Mouse (Mus musculus) limb, embryonic 14.5 days (tissue): ENCODE measurements around the gene Rgs6. TPM values are rescaled to one million over a fixed set of nuclear protein-coding genes. Genes with fewer than 3 reads are reported as not detected.

Experiments used
- ATAC-seq: fragments of 200-750 bp; cut with Nextera tagmentation; 2 replicates; pipeline ENCODE4 v1.8.0; 2017; ENCODE audit warnings: low read depth, moderate number of reproducible peaks, moderate TSS enrichment; ENCODE audit not compliant: low FRiP score
- DNase-seq: peaks from one replicate; pipeline ENCODE4 v3.0.0-alpha.2; 2015; ENCODE audit warnings: low spot score
- H3K27ac ChIP-seq: fragments of 300-500 bp; sonication (generic); replicated peaks from 2 replicates; pipeline ENCODE4 v1.5.1; 2014; ENCODE audit warnings: low read depth, mild to moderate bottlenecking, low read length, moderate library complexity, mixed read lengths
- H3K27me3 ChIP-seq: fragments of 300-500 bp; sonication (generic); 2 replicates; pipeline ENCODE4 v1.6.1; 2014; ENCODE audit warnings: low read length, mixed read lengths; ENCODE audit not compliant: control insufficient read depth, insufficient read depth
- H3K36me3 ChIP-seq: fragments of 300-500 bp; sonication (generic); 2 replicates; pipeline ENCODE4 v1.6.1; 2014; ENCODE audit warnings: mild to moderate bottlenecking, low read length, moderate library complexity, mixed read lengths; ENCODE audit not compliant: control insufficient read depth, insufficient read depth
- H3K4me1 ChIP-seq: fragments of 300-500 bp; sonication (generic); 2 replicates; pipeline ENCODE4 v1.6.1; 2014; ENCODE audit warnings: antibody characterized with exemption, low read length, mixed read lengths; ENCODE audit not compliant: control insufficient read depth, insufficient read depth
- H3K4me2 ChIP-seq: fragments of 300-500 bp; sonication (generic); replicated peaks from 2 replicates; pipeline ENCODE4 v1.6.1; 2014; ENCODE audit warnings: low read depth, mild to moderate bottlenecking, low read length, moderate library complexity; ENCODE audit not compliant: severe bottlenecking
- H3K4me3 ChIP-seq: fragments of 300-500 bp; sonication (generic); replicated peaks from 2 replicates; pipeline ENCODE4 v1.5.1; 2014; ENCODE audit warnings: low read length
- H3K9ac ChIP-seq: fragments of 300-500 bp; sonication (generic); 2 replicates; pipeline ENCODE4 v1.6.1; 2014; ENCODE audit warnings: mild to moderate bottlenecking, low read depth, low read length, moderate library complexity; ENCODE audit not compliant: severe bottlenecking
- H3K9me3 ChIP-seq: fragments of 300-500 bp; sonication (generic); 2 replicates; pipeline ENCODE4 v1.6.1; 2016; ENCODE audit warnings: low read length; ENCODE audit not compliant: control insufficient read depth
- POLR2A ChIP-seq: fragments of 200-500 bp; IDR thresholded peaks from 2 replicates; pipeline ENCODE4 v1.8.0; 2012; ENCODE audit warnings: inconsistent platforms, mild to moderate bottlenecking, moderate library complexity, borderline replicate concordance; ENCODE audit not compliant: insufficient read depth, insufficient read length; ENCODE audit errors: extremely low read depth
- WGBS: fragments of 180-500 bp; shearing (Covaris S2); extraction: QIAGEN DNeasy Blood & Tissue Kit; methylation state at CpG from one replicate; pipeline ENCODE4 v1.1.7; 2014; 5-methylcytosine and 5-hydroxymethylcytosine counted together
- polyA plus RNA-seq, 2 experiments: library from polyadenylated mRNA; depleted of rRNA in 1 of 2; stranded (reverse) in 1 of 2; unstranded in 1 of 2; fragments of >200 nt; fragmentation: Nextera tagmentation in 1 of 2; extraction: Ambion mirVana in 1 of 2; gene quantifications; 2 replicates each; pipeline versions ENCODE4 v1.2.1 to v1.2.3; 2012 to 2014

The Rgs6 gene
- polyA plus RNA-seq, 2 experiments = 1.2 to 1.5 TPM

- no peak for DNase-seq
- H3K9me3 ChIP-seq = no peaks in the 10 kb centered on the region
- ATAC-seq = no peak
- no peaks in the 10 kb centered on the region for H3K27me3 ChIP-seq
- no peak overlapping the region for H3K9ac ChIP-seq
- no peaks in the 10 kb centered on the region for H3K36me3 ChIP-seq
- H3K4me1 ChIP-seq = no peaks in the 10 kb centered on the region
- H3K4me3 ChIP-seq = no peak overlapping the region
- no peak overlapping the region for H3K4me2 ChIP-seq
- WGBS = 72% methylated on average over 3 of the region's 3 CpGs
- TF ChIP-seq POLR2A = no peak
- H3K27ac ChIP-seq = no peak overlapping the region
These were observed 155.9 kb downstream of the Rgs6 start for GRCm38 (mm10) chr12:82744026-82744425.

- DNase-seq (no peak), ATAC-seq (no peak)
- Histone ChIP-seq H3K4me2 (no peak overlapping the region), H3K27me3 (no peaks in the 10 kb centered on the region), H3K4me3 (no peak overlapping the region), H3K4me1 (no peaks in the 10 kb centered on the region), H3K9me3 (no peaks in the 10 kb centered on the region), H3K27ac (no peak overlapping the region), H3K36me3 (no peaks in the 10 kb centered on the region), H3K9ac (no peak overlapping the region)
- TF ChIP-seq POLR2A = no peak
- WGBS = 65% methylated on average over 3 of the region's 3 CpGs
These were observed 156.7 kb downstream of the Rgs6 start for GRCm38 (mm10) chr12:82744826-82745225.

- ATAC-seq (no peak), DNase-seq (no peak)
- Histone ChIP-seq H3K4me3 (no peak overlapping the region), H3K4me2 (no peak overlapping the region), H3K36me3 (no peaks in the 10 kb centered on the region), H3K27ac (no peak overlapping the region), H3K9ac (no peak overlapping the region), H3K27me3 (no peaks in the 10 kb centered on the region), H3K4me1 (no peaks in the 10 kb centered on the region), H3K9me3 (no peaks in the 10 kb centered on the region)
- 78% methylated on average over 4 of the region's 4 CpGs for WGBS
- TF ChIP-seq POLR2A = no peak
These were observed 159.0 kb downstream of the Rgs6 start for GRCm38 (mm10) chr12:82747099-82747498.

GRCm38 (mm10) chr12:82751846-82752245 is 163.8 kb downstream of the Rgs6 start:
- no peak for TF ChIP-seq POLR2A
- Histone ChIP-seq H3K36me3 (no peaks in the 10 kb centered on the region), H3K4me2 (no peak overlapping the region), H3K4me1 (no peaks in the 10 kb centered on the region), H3K27me3 (no peaks in the 10 kb centered on the region), H3K27ac (no peak overlapping the region), H3K4me3 (no peak overlapping the region), H3K9ac (no peak overlapping the region), H3K9me3 (no peaks in the 10 kb centered on the region)
- 75% methylated on average over 2 of the region's 2 CpGs for WGBS
- ATAC-seq (no peak), DNase-seq (no peak)

- no peak for ATAC-seq
- Histone ChIP-seq H3K9ac (no peak overlapping the region), H3K4me2 (no peak overlapping the region), H3K9me3 (no peaks in the 10 kb centered on the region), H3K27ac (no peak overlapping the region), H3K36me3 (no peaks in the 10 kb centered on the region), H3K27me3 (no peaks in the 10 kb centered on the region), H3K4me3 (no peak overlapping the region), H3K4me1 (no peaks in the 10 kb centered on the region)
- DNase-seq = no peak
- TF ChIP-seq POLR2A = no peak
- 27% methylated on average over 3 of the region's 3 CpGs for WGBS
These were observed 166.4 kb downstream of the Rgs6 start for GRCm38 (mm10) chr12:82754501-82754900.

GRCm38 (mm10) chr12:82756756-82757155 is 168.7 kb downstream of the Rgs6 start:
- no peak for TF ChIP-seq POLR2A
- no peaks in the 10 kb centered on the region for H3K4me1 ChIP-seq
- H3K9ac ChIP-seq = no peak overlapping the region
- H3K9me3 ChIP-seq = no peaks in the 10 kb centered on the region
- 67% methylated on average over 6 of the region's 6 CpGs for WGBS
- H3K4me3 ChIP-seq = no peak overlapping the region
- H3K36me3 ChIP-seq = no peaks in the 10 kb centered on the region
- H3K27ac ChIP-seq = no peak overlapping the region
- no peak overlapping the region for H3K4me2 ChIP-seq
- ATAC-seq = no peak
- no peak for DNase-seq
- H3K27me3 ChIP-seq = no peaks in the 10 kb centered on the region
